Mouse (Mus musculus): Measurements from ENCODE around the gene Rtf2. TPM values are rescaled to one million over a fixed set of nuclear protein-coding genes. Genes with fewer than 3 reads are reported as not detected.
A peak's percentile ranks its signal among the peaks of the same experiment; 100 is the strongest.

Rtf2 gene
- total RNA-seq (2021): 10 to 100 TPM; 28.6 to 30.7 TPM
- long read RNA-seq, experiment 1, transcript Rtf2-201 (9 exons, 2,173 nt): major isoform, 96 of 100 reads
- long read RNA-seq, experiment 1, partial matches to known transcripts: 1 of 100 reads
- long read RNA-seq, experiment 1, other reads (novel, unspliced or antisense): 3 of 100 reads
- long read RNA-seq, experiment 2, transcript Rtf2-201 (9 exons, 2,173 nt): major isoform, 80 of 83 reads
- long read RNA-seq, experiment 2, partial matches to known transcripts: 2 of 83 reads
- long read RNA-seq, experiment 2, other reads (novel, unspliced or antisense): 1 of 83 reads

DNA sequence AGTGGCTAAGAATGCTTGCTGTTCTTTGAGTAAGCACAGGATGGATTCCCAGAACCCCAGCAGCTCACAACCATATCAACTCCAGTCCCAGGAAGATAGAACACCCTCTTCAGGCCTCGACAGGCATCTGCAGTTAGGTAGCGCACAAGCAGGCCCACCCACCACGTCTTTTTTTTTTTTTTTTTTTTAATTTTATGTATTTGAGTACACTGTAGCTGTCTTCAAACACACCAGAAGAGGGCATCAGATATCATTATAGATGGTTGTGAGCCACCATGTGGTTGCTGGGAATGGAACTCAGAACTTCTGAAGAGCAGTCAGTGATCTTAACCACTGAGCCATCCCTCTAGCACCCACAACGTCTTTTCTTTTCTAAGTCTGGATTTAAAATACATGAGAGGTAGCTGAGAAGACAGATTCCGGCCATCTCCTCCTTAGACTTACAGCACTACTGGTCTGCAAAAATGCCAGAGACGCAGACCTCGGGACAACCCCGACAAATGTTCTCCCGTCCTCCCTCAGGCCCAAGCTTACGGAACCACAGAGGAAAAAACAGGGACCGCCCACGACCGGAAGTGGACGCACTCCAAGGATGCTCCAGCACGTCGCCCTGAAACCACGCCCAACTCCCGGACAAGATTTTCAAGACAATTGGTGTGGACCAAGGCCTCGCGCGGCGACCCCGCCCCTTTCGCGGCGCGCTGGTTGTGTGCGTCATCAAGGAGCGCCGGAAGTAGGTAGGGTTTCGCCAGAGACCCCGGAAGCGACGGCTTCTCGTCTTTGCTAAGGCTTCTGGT is at the start of gene Rtf2:
Gene Rtf2 (plus strand): TSS at position 714 of the 797 bp plus-strand sequence.
- DNase-seq: peak; percentile 99 to 100
- intact Hi-C loops (cut with DNase I): loop anchor here (2.0 kb wide), 1 partner anchor 67 kb away; no protein-coding TSS in a partner anchor

DNA sequence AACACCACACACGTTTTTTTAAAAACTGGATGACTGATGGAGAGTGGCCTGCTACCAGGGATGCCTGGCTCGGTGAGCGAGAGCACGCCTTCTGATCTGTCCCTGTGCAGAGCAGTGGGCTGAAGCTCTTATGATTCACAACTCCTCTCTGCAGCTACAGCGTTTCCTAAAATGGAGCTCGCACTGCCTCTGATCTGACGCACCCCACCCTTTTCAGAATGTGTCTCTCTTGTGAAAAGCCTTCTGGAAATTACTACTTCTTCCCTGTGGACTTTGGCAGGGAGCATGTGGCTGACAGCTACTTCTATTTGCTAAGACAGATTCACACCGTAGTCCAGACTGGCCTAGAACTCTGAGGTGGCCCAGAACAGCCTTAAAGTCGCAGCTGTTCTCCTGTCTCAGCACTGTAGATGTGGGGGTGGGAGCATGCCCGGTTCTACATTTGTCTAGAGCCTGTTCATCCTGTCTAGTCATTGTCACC is 48.3 kb upstream of the Rtf2 start:
- intact Hi-C loops (cut with DNase I): no loop called here
- DNase-seq: no peak

DNA sequence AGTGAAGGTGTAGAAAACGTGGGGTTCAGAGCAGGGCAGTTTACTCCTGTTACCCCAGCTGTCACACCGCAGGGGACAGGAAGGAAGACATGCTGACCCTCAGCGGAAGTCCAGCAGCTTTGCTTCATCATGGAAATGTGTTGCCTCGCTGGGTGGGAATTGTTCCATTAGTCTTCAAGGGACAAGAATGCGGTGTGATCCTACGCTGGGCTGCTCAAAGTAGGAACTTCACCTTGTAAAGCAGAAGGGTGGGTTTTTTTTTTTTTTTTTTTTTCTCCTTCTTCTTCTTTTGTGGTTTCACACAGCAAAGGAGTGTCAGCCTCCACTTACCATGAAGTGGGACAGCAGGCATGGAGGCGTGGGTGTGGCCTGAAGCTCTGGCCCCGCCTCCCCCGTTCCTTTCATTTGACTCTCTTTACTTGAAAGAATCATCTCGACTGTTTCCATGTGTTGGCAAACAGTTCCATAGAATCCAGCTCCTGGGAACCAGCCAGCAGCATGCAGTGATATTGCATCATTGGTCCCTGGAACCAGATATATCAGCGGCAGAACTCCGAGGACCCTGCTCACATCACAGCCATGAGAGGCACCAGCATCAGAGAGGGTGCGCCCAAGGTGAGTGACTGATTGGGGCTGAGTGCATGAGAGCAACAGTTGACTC is 46.8 kb upstream of the Rtf2 start, which contains the start of gene Cass4:
Gene Cass4 (plus strand): TSS at position 404 of the 661 bp plus-strand sequence.
- peak in 1 of 2 experiments; percentile 30 for DNase-seq

DNA sequence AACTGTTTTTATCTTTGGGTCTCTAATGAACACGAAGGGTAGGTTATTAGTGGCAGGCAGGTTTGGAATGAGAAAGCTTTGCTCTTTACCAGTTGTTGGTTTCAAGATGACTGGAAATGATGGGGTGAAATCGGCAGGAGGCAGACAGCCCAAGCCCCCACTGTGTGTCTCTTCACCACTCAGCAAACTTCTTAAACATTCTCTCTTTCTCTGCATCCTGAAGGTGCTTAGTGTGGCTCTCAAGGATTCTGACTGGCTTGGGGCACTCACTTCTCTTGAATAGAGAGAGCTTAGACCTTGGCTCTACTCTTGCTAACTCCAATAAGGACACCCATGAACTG is 46.3 kb upstream of the Rtf2 start:
- intact Hi-C loops (cut with DNase I): no loop called here
- DNase-seq: no peak

More for the DNA sequence above, 46.8 kb upstream of the Rtf2 start, which contains the start of gene Cass4:
- intact Hi-C loops (cut with DNase I): no loop called here

DNA sequence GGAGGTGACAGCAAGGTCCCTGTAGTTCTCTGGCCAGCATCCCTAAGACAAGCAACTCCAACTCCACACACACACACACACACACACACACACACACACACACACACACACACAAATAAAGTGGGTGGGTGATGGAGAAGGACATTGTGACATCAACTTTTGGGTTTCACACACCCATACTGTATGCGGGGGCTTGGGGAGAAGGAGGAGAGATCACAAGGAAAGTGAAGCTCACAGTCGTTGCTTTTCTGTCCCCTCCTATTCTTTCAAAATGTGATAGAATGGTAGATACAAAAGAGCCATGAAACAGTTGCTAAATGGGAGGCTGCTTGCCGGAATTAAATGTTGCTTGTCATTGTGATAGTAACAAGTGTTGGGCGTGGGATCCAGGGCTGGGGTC is 45.7 kb upstream of the Rtf2 start:
- no peak for DNase-seq
- intact Hi-C loops (cut with DNase I): no loop called here

DNA sequence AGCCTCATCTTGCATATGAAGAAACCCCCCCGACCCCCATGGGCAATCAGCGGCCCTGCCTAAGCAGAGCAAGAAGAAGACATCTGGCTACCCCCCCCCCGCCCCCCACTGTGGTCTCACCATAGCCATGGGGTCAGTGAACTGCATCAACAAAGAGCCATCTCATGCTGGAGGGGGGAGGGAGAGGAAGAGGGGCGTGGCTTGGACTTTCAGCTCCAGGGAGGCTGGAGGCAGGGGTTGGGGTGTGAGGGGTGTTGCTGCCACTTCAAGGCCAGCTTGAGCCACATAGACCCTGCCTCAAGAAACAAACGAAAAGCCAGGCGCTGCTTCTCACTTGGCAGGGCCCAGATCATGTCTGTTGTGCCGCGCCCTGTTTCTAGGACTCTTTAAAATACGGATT is 44.4 kb upstream of the Rtf2 start:
- intact Hi-C loops (cut with DNase I): no loop called here
- DNase-seq: no peak

DNA sequence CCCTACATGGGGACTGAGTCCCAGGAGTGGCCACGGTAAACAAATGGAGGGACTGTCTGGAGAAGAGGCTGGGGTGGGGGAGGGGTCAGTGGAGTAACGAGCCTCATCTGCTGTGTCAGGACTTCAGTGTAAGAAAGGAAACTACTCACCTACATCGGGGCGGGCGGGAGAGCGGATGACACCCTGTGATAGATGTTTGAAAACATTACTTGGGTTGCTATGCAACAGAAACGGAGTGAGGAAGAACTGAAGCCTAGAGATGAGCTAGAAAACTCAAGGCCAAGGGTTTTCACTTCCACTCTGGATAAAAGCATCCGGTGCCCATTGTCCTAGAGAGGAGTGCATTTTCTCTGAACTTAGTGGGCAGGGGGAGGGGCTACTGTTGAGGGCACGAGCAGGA is 40.5 kb upstream of the Rtf2 start:
- DNase-seq: no peak
- intact Hi-C loops (cut with DNase I): no loop called here

DNA sequence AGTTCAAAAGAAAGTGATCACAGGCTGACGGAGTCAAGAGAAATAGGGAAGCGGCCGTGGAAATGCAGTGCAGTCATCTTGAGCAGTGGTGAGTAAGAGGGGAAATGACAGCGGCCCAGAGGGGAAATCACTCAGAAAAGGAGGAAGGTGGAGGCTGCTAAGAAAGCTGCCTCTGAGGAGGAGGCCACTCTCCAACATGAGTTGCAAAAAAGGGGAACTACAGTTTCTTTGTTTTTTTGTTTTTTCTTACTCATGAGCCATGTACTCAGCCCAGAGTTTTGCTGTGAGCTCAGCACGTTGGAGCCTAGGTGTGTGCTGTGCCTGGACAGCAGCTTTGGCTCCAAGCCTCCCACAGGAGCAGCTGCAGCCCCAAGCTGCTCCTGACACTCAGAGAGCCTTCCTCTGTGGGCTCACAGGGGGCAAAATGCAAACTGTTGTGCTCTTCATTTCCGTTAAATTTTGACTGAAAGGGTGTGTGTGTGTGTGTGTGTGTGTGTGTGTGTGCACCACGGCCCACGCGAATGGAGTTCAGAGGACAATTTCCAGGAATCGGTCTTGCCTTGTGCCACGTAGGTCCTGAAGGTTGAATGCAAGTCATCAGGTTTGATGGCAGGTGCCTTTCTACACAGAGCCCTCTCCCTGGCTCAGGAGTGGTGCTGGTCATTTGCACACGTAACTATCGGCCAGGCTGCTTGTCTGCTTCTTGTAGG is 39.1 kb upstream of the Rtf2 start:
- peak in 1 of 2 experiments; percentile 19 for DNase-seq
- intact Hi-C loops (cut with DNase I): no loop called here

DNA sequence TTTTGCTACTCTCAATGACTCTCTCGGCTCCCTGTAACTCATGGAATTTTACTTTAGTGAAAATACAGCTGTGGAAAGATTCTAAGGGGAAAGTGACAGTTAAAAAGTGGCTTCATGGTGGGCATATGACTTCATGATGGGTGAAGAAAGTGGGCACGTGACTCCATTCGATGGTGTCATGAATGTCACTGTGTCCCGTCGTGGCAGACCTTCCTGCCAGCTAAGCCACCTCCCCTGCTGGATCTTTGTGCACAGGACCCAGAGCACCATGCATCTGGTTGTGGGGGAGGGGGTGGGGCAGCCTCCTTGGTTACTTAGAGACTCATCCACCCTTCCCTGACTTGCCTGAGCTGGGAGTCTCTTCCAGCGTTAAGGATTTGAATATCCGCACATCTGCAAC is 36.1 kb upstream of the Rtf2 start:
- no peak for DNase-seq
- intact Hi-C loops (cut with DNase I): no loop called here

DNA sequence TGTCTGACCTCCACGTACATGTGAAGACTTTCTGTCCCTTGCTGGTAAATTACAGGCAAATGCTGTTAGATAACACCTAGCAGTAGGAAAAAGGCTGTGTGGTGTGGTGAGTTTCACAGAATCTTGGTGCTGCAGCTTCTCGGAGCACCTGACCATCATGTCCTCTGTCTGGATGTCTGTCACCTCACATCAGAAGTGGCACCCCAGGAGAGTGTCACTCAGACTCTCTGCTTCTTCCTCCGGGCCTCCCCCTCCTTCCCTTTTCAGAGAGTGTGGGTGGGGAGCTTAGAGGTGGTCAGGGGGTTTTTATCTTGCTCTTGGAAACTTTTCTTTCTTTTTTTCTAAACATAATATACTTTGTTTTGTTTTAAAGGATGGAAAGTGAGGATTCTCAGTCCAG is 35.3 kb upstream of the Rtf2 start:
- intact Hi-C loops (cut with DNase I): no loop called here

DNA sequence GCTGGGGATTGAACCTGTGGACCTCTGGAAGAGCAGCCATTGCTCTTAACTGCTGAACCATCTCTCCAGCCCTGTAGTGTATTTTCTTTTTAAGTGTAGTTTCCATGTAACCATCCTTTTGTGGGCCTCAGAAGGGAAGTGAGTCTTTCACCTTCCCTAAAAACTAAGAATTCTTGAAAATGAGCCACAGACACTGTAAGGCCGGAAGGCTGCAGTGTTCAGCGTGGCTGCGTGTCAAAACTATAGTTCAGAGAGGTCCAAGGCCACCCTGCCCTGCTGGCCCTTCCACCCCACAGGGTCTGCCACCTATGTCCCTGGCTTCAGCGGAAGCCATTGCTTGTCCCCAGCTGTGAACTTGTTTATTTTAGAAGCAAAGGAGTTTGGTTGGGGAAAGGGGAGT is 34.2 kb upstream of the Rtf2 start:
- intact Hi-C loops (cut with DNase I): no loop called here
- no peak for DNase-seq

More for the DNA sequence above, 35.3 kb upstream of the Rtf2 start:
- no peak for DNase-seq

DNA sequence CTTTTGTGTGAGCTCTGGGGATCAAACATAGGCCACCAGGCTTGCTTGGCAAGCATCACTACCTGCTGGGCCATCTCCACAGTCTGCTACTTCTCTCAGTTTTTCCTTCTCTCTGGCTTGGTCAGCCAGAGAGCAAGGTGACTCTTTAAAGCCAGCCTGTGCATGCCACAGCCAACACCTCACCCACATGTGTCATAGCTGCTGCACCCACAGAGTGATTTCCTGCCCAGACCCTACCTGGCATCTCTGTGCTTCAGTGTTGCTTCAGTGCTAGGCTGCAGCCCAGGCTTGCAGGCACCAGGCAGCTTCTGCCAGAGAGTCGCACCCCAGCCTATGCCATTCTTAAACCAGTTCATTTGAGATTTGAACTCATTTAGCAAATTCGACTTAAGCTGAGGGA is 32.9 kb upstream of the Rtf2 start:
- no peak for DNase-seq
- intact Hi-C loops (cut with DNase I): no loop called here

DNA sequence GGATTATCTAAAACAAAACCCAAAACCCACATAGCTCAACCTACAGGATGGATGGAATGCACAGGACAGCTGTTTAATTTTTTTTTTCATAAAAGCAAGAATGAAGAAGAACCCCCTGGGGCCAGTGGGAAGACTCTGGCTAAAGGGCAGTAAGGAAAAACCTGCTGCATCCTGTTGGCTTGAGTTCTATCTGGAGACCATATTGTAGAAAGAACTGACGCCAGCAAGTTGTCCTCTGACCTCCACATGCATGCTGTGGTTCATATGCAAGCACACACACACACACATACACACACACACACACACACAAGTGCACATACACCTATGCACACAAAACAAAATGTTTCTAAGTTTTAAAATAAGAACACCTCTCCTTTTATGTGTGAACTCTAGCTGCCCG is 29.7 kb upstream of the Rtf2 start:
- intact Hi-C loops (cut with DNase I): no loop called here
- no peak for DNase-seq

DNA sequence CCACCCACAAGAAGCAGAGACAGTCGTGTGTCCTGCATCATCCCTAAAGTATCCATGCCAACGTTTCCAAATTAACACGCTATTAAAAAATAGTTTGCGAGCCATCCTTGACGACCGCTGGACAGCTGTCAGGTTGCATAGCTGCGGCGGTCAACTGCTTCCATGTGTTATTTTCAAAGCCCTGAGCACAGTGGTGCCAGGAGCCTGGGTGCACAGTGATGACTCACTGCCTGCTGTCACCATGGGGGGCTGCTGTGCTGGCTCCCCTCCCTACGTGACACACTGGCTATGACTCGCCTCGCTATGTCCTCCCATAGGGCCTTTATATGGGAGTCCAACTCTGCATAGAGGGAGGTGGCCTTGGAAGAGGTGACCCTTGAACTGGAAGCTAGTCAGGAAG is 29.3 kb upstream of the Rtf2 start:
- intact Hi-C loops (cut with DNase I): no loop called here
- DNase-seq: no peak

DNA sequence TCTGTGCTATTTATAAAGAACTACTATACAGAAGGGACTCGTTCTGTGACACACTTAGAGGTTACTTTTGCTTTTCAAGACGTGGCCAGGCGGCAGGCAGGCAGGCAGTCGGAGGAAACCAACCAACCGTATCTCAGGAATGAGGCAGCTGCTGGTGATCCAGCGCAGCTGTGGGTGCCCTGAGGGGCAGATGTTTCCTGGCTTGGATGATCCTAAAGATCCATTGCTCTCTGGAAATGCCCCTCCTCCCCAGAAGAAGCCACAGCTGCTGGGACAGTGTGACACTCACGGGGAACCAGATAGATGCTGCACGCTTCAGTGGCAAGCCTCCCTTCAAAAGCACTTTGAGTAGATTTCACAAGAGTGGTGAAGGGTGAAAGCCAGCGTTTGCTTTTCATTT is 27.9 kb upstream of the Rtf2 start:
- DNase-seq: peak in 1 of 2 experiments; percentile 12
- intact Hi-C loops (cut with DNase I): no loop called here

DNA sequence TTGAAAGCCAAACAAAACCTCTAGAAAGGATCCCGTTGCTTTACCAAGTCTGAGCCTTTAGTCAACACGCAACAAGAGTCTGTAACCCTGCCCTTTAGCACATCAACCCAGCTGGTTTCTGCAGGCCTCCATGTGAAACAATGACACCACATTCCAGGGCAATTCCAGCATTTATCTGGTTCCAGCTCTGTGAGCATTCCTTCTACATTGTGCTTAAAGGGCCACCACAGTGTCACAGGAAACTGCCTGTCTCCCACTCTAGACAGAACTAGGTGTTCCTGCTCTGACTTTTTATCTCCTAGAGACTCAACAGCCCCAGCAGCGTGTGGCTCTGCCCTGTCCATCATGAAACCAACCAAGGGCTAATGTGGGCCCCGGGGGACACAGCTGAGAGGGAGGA is 27.1 kb upstream of the Rtf2 start:
- intact Hi-C loops (cut with DNase I): no loop called here
- no peak for DNase-seq

DNA sequence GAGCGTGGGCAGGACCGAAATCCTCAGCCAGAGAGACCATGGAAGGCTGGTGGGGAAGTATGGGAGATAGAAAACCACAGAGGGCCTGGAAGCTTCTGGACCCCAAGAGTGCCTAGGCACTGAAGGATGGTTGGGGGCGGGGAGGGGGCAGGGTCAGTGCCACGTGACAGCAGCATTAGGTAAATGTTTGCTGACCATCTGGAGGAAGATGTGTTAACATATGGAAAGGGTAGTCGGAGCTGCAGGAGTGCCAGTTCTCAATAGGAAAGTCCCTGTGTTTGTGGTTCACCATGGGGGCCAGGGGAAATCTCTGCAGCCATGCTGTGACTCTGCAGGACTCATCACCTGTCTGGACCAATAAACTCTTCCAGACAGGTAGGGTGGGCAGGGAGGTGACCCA is 26.5 kb upstream of the Rtf2 start:
- no peak for DNase-seq
- intact Hi-C loops (cut with DNase I): no loop called here

DNA sequence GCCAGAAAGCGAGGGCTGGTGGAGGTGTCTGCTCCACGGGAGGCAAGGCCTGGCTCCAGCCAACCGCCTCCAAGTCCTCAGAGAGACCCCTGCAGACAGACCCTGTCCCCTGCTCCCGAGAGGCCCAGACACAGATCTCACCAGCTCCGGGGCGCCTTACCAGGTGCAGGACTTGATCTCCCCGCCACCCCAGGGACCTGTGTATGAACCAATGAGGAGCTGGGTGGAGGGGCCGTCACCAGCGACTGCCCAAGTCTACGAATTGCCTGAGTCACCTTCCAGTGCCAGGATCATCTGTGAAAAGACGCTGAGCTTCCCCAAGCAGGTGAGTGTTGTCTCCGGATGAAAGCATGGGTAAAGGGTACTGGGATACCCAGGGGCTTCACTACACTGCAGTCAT is 24.1 kb upstream of the Rtf2 start:
- DNase-seq: no peak
- intact Hi-C loops (cut with DNase I): no loop called here

DNA sequence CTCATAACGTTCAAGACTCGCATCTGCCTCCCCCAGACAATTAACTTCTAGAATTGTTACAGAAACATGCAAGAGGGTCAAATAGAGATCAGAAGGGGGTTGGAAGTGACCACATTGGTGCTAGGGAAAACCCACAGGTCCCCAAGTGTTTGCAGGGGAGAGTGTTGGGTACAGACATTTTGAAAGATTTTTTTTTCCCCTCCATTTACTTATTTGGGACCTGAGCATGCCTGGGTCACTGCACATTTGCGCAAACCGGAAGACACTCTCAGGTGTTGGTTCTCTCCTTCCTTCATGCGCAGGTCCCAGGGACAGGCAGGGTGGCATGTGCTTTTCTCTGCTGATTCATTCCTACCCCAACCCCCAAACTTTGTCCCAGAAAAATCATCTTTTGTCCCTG is 23.5 kb upstream of the Rtf2 start:
- no peak for DNase-seq
- intact Hi-C loops (cut with DNase I): no loop called here

DNA sequence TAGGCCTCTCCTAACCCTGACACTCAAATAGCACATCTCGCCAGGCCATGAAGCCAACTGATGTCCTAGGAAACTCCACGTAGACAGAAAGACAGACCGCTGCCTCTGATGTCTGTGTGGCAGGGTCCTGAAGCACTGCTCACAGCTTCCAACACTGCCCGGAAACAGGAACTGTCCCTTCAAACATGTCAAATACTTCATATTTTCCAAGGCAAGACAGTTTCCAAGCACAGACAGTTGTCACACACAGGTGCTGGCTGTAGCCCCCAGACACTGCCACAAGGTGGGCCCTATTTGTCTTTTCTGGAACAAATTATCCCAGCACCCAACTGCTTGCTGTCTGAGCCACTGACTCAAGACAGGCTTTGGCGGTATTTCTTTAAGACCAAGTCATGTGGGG is 22.1 kb upstream of the Rtf2 start:
- no peak for DNase-seq
- intact Hi-C loops (cut with DNase I): no loop called here

DNA sequence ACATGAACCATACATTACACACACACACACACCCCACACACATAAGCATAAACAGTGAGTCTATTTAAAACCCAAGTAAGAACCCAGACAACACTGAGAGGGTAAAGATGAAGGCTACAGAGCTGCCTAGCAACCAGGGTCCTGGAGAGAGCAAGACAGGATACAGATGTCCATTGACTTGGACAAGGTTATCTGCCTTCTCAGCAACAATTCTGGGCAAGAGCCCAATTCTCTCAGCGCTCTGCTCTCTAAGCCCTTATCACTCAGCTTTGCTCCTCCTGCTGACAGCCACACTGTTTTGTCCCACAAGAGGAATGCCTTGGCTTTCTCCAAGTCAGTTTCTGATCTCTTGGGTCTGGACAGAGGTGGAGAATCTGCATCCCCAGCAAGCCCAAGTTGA is 9.7 kb upstream of the Rtf2 start:
- intact Hi-C loops (cut with DNase I): no loop called here
- DNase-seq: peak; percentile 16 to 44

All from heart, postnatal 14 days (tissue).